Mouse (Mus musculus): ENCODE data around the gene Lhfpl4.

The Lhfpl4 gene

GRCm38 (mm10) chr6:113194841-113195595 is at the start of gene Lhfpl4:
Lhfpl4 (minus strand) TSS chr6:113195384.
- peak; percentile 39 for DNase-seq (ENCODE audit: low read depth, low spot score)

DNA sequence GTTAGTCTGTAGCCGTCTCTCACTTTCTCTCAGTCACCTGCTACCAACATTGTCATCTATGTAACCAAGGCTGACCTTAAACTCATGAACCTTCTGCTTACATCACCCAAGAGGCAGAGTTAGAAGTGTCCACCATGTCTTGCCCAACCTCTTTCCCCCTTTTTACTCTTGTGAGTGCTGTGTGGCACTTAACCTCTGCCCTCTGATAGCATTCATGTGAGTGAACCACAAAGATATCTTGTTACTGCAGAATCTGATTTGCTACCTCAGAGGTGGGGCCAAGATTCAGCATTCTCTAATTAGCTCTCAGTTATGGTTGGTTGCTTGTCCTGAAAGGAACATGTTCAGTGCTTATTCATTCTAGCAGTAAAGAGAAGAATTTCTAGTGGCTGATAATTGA is 47.6 kb upstream of the Lhfpl4 start:
- DNase-seq (ENCODE audit: low read depth, low spot score): no peak

- DNase-seq (ENCODE audit: low read depth, low spot score): no peak
Observed at GRCm38 (mm10) chr6:113238442-113238841, 43.3 kb upstream of the Lhfpl4 start.

GRCm38 (mm10) chr6:113237542-113238270 is 42.5 kb upstream of the Lhfpl4 start, which contains the start of gene Mtmr14:
Mtmr14 (plus strand) TSS chr6:113237843.
- peak; percentile 99 for DNase-seq (ENCODE audit: low read depth, low spot score)

DNA sequence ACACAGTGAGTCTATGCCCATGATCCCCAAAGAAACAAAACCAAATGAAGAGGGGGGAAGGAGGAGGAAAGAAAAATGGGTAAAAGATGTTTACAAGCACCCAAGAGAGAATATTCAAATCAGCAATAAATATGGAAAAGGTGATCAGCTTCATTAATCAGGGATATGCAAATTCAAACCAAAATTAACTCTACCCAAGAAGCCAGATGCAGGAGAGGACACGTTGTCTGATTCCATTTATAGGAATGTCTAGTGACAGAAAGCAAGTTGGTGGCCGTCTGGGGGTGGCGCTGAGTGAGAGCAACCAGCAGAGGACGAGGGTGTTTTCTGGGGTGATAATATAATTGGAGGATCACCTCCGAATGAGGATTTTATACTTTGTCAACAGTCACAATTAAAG is 40.0 kb upstream of the Lhfpl4 start:
- no peak for DNase-seq (ENCODE audit: low read depth, low spot score)

DNA sequence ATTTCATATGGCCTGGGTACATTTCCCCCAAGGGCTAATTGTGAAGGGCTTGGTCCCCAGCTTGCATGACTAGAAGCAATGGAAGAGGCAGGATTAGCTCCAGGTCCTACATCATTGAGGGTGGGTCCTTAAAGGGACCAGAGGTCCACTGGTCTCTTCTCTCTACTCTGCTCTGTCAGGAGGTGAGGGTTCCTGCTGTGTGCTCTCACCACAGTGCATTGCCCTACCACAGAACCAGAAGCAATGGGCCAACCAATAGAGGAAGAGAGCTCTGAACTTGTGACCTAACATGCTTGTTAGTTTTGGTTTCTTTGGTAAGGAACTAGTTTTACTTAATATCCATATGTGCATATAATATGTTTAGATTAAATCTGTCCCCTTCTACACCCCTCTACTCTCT is 31.5 kb upstream of the Lhfpl4 start:
- no peak for DNase-seq (ENCODE audit: low read depth, low spot score)

GRCm38 (mm10) chr6:113225798-113226197 is 30.6 kb upstream of the Lhfpl4 start:
- DNase-seq (ENCODE audit: low read depth, low spot score): no peak

DNA sequence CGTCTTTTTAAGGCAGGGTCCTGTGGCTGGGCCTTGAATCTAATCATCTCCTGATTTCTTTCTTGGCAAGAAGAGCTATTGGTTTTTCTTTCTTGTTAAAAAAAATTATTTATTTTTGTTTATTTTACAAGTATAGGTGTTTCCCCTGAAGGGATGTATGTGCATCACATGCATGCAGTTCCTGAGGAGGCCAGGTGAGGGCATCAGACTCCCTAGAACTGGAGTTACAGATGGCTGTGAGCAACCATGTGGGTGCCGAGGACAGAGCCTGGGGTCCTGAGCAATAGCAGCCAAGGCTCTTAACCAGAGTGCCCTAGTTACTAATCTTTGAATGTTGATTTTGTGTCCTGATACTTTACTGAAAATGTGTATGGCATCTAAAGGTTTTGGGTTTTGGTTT is 21.1 kb upstream of the Lhfpl4 start:
- DNase-seq (ENCODE audit: low read depth, low spot score): peak; percentile 54

DNA sequence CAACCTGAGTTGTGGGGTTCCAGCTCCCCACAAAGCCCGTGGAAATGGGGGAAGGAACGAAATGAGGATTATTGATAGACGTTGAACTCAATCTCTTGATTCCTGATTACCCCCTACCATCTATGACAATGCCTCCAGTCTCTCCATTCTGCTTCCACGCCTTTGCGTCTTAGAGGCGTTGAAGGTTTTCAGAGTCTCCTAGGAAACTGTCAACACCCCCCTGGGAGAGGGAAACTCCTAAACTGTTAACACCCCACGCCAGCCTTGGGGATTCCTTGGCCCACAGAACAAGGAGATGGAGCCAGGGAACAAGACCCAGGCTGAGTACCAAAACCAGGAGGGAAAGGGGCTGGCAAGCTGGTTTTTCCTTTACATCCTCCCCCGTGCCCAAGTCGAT is 410 bp upstream of the Lhfpl4 start:
- DNase-seq (ENCODE audit: low read depth, low spot score): peak; percentile 27

- no peak for DNase-seq (ENCODE audit: low read depth, low spot score)
Observed at GRCm38 (mm10) chr6:113194517-113194840, 705 bp downstream of the Lhfpl4 start.

GRCm38 (mm10) chr6:113193765-113194460 is 1.3 kb downstream of the Lhfpl4 start:
- DNase-seq (ENCODE audit: low read depth, low spot score): peak; percentile 76

- no peak for DNase-seq (ENCODE audit: low read depth, low spot score)
Observed at GRCm38 (mm10) chr6:113184866-113185525, 10.2 kb downstream of the Lhfpl4 start.

DNA sequence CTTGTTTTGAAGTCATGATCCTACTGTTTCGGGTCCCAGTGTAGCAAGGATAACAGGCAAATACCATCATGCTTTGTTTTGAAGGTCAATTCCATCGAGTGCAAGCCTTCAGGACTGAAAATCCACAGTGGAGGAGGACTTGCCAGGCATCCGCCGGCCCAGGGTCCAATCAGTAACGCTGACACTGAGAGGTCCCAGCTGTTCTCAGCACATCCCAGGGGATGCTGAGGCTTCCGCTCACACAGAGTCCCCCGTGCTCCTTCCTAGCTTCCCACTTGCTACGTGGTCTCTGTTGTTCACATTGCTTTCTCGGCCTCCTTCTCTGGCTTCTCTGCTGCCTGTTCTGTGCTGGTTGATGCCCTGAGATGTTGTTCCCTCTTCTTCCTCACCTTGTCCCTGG is 11.0 kb downstream of the Lhfpl4 start:
- DNase-seq (ENCODE audit: low read depth, low spot score): no peak

DNA sequence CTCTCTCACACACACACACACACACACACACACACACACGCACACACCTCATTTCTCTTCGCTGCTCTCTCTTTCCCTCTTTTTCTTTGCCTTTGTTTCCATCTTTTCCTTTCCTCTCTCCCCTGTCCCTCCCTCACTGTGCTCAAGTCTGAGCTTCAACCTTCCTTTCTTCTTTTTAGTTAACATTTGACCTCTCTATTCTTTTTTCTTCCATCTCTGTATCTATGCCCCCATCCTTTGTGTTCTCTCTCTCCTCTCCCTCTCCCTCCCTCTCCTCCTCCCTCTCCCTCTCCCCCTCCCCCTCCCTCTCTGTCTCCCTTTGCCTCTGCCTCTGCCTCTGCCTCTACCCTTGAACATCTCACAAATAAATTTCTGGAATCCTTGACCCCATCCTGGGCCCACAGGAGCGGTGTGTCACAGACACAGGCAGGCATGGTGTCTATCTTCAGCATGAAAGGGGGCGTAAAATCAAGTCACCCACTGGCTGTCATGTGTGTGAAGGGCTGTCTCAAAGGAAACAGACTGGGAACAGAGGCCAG is 15.9 kb downstream of the Lhfpl4 start:
- no peak for DNase-seq (ENCODE audit: low read depth, low spot score)

DNA sequence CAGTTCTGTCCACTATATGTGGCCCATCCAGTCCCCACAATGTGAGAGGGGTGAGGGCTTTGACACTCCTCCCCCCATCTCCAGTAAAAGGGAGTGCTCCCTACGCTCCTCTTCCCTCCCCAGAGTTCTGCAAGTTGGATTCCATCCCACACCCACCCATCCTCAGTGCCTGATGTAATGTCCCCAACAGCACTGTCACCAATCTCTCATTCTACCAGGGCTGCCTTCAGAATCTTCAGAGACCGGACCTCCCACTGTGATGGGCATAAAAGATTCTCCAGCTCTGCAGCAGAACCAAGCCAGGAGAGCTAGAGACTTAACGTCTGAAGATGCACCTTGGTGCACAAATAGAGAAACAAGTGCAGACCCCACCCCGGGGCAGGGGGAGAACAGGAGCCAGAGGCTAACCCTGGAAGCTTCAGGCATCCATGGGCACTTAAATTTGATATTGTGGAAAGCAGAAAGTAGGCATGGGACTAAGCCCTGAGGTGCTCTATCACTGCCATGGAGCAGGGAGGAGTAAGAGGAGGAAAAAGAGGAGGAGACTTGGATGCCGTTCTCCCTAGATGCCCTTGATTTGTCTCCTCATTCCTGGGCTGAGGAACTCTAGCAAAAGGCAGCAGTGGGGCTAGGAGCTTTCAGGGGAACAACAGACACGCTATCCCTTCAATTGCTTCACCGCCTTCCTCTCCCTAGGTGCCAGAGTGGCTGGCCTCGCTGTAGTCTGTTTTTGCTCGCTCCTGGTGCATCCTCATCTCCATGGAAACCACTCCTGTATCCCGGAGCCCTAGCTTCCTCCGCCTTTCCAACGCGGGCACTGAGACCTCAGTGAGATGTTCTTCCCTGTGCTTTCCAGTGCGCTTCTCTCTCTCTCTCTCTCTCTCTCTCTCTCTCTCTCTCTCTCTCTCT is 16.6 kb downstream of the Lhfpl4 start:
- no peak for DNase-seq (ENCODE audit: low read depth, low spot score)

- DNase-seq (ENCODE audit: low read depth, low spot score): no peak
Observed at GRCm38 (mm10) chr6:113176613-113177012, 18.6 kb downstream of the Lhfpl4 start.

DNA sequence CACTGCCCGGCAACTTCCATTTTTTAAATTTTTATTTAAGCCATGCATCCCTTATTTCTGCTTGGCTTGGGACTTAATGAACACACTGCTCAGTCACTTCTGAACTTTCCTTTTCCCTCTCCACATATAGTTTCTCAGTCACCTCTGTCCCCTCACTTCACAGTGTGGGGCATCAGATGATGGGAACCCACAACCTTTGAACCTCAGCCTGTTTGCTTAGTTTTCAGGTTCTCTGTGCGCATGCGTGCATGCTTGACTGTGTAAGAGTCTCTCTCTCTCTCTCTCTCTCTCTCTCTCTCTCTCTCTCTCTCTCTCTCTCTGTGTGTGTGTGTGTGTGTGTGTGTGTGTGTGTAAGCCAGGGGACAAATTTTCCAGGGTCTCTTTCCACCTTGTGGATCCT is 19.7 kb downstream of the Lhfpl4 start:
- DNase-seq (ENCODE audit: low read depth, low spot score): no peak

GRCm38 (mm10) chr6:113172568-113172967 is 22.6 kb downstream of the Lhfpl4 start:
- DNase-seq (ENCODE audit: low read depth, low spot score): peak; percentile 82

DNA sequence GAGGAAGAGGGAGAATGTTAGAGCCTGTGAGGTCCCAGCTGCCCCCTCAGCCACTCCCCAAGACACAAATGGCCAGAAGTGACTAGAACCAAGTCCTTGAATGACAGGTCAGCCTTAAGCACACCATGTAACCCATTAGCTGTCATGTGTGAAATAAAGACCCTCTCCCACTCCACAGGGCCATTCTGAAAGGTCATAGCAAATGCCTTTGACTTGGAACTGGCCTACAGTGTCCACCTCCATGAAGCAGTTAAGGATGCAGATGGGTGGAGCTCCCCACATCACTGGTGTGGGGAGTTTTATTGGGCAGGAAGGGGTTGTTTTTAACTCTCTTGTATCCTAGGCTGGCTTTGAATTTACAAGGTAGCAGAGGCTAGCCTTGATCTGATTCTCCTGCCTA is 23.2 kb downstream of the Lhfpl4 start:
- DNase-seq (ENCODE audit: low read depth, low spot score): no peak

DNA sequence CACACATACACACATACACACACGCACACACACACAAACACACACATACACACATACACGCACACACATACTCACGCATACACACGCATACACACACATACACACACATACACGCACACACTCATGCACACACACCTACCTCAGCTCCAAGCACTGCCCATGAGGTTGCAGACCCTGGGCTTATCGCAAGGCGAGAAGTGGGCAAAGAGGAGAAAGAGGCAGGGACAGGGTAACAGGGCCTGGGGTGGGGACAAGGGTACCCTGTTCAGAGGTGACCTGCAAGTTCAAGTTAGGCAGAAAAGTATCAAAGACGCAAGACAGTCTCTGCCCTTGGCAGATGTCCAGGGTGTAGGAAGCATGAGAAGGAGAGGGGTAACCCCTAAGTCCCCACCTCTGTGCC is 24.5 kb downstream of the Lhfpl4 start:
- no peak for DNase-seq (ENCODE audit: low read depth, low spot score)

GRCm38 (mm10) chr6:113169852-113170251 is 25.3 kb downstream of the Lhfpl4 start:
- no peak for DNase-seq (ENCODE audit: low read depth, low spot score)
